Mouse (Mus musculus) heart, postnatal 0 days (tissue): ENCODE data around the gene Abcc3.

ENCODE experiments used
- CTCF ChIP-seq: IDR thresholded peaks from 2 replicates; pipeline ENCODE4 v1.5.1; 2016; ENCODE audit warnings: antibody characterized with exemption, control low read depth, low read depth
- EP300 ChIP-seq: IDR thresholded peaks from 2 replicates; pipeline ENCODE4 v1.6.1; 2016; ENCODE audit warnings: antibody characterized with exemption, low read depth

DNA sequence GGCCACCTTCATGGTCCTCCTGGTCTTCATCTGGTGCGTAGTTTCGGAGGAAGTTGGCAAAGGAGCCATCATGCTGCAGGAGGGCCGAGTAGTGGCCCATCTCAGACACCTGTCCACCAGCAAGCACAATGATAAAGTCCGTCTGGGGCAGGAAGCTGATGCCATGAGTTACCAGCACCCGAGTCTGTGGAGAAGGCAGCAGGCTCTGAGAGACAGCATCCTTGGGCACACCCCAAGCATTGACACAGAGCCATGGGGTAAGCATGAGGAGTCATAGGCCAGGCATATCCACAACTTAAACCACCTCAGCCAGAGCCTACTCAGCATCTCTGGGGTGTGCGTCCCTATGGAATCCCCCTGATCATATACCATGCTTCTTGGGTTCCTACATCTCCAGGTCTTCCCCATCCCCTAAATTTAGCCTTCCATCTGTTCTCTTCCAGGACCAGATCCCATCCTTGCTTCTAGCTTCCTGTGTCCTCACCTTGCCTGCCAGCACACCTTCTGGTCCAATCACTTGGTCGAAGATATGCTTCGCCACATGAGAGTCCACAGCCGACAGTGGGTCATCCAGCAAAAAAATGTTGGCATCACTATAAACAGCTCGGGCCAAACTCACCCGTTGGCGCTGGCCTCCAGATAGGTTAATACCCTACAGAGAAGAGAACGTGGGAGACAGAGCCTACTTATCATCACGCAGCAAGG lies 31.5 kb downstream of the Abcc3 start:
- TF ChIP-seq EP300 (no peak), CTCF (no peak)
